Mouse (Mus musculus) CD8-positive naive resting alpha-beta T cell, adult 2 months (primary cell): ENCODE measurements around the gene Pik3r2.
"Not testable (repeated sequence)": the region's sequence is repeated elsewhere in the genome, so short reads cannot be mapped to it uniquely, and the experiment has no call there.

ENCODE experiments used
- DNase-seq, 2 experiments: peaks; one replicate each; pipeline ENCODE4 v3.0.0; 2022; ENCODE audit warnings: low read depth in 2 of 2, low spot score in 2 of 2

Pik3r2 gene

GRCm38 (mm10) chr8:70776496-70777444 lies at the start of gene Pik3r2:
Gene Pik3r2 (minus strand): TSS chr8:70776713.
- DNase-seq: peak; percentile 93 to 97

- no peak for DNase-seq
Measured at GRCm38 (mm10) chr8:70825816-70826215, 49.3 kb upstream of the Pik3r2 start.

- no peak for DNase-seq
Measured at GRCm38 (mm10) chr8:70823802-70824201, 47.3 kb upstream of the Pik3r2 start.

DNA sequence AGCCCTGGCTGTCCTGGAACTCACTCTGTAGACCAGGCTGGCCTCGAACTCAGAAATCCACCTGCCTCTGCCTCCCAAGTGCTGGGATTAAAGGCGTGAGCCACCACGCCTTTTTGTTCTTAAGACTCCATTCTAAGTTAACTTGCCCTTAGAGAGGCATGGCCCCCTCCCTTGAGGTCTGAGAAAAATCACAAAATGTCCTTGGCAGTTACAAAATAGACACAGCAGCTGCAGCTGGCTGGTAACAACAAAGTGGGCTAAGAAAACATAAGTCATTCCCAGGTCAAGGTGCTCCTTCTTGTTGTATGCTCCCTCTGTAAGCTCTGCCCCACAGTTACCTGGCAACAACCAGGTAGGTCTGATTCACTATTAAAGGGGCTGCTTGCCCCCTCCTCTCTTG lies 46.1 kb upstream of the Pik3r2 start:
- not testable (repeated sequence) for DNase-seq

- DNase-seq: no peak
Measured at GRCm38 (mm10) chr8:70821992-70822391, 45.5 kb upstream of the Pik3r2 start.

- peak; percentile 57 to 62 for DNase-seq
Measured at GRCm38 (mm10) chr8:70821399-70821962, 45.0 kb upstream of the Pik3r2 start.

DNA sequence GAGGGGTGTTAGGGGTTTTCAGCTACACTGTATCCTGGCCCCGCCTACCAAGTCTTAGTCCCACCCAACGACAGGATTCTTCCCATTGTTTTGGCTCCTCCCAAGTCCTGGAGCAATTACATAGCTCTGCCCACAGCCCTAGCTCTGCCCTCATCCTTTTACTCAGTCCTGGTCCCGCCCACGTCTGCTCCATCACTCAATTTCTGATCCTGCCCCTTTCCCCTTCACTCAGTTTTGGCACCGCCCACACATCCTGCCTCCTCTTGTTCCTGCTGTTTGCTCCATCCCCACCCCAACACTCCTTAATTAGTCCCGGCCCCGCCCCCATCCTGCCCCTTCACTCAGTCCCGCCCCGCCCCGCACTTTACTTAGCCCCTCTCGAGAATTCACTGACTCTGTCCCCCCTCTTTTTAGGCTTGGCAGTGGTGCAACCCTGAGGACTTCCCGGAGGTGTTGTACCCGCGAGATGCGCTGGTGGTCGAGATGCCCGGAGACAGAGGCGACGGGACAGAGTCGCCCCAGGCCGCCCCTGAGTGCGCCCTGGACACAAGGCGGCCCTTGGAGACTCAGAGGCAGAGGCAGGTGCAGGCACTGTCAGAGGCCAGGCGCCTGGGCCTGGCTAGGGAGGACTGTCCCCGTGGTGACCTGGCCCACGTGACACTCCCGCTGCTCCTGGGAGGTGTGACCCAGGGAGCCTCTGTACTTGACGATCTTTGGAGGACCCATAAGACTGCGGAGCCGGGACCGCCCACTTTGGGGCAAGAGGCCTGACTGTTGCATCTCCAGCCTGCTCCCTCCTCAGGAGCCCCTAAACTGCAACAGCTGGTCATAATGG lies 43.8 kb upstream of the Pik3r2 start:
- no peak for DNase-seq

DNA sequence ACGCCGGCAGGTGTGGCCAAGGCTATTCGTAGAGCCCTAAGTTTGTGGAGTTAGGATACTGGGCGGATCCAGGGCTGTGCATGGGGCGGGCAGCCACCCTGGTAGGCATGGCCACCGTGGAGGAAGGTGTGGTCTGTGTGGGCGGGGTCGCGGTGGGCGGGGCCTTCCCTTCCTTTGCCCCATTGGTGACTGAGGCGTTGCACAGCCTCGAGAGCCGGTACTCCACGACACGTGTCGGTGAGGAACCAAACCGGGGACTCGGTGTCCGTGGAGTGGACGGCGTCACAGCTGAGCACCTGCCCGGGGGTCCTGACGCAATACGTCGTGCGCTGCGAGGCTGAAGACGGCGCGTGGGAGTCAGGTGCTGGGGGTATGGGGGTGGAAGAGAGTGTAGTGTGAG lies 40.2 kb upstream of the Pik3r2 start:
- DNase-seq: no peak

- no peak for DNase-seq
Measured at GRCm38 (mm10) chr8:70812885-70813284, 36.4 kb upstream of the Pik3r2 start.

GRCm38 (mm10) chr8:70812055-70812454 lies 35.5 kb upstream of the Pik3r2 start:
- DNase-seq: no peak

- peak in 1 of 2 experiments; percentile 49 for DNase-seq
Measured at GRCm38 (mm10) chr8:70810962-70811680, 34.6 kb upstream of the Pik3r2 start.

DNA sequence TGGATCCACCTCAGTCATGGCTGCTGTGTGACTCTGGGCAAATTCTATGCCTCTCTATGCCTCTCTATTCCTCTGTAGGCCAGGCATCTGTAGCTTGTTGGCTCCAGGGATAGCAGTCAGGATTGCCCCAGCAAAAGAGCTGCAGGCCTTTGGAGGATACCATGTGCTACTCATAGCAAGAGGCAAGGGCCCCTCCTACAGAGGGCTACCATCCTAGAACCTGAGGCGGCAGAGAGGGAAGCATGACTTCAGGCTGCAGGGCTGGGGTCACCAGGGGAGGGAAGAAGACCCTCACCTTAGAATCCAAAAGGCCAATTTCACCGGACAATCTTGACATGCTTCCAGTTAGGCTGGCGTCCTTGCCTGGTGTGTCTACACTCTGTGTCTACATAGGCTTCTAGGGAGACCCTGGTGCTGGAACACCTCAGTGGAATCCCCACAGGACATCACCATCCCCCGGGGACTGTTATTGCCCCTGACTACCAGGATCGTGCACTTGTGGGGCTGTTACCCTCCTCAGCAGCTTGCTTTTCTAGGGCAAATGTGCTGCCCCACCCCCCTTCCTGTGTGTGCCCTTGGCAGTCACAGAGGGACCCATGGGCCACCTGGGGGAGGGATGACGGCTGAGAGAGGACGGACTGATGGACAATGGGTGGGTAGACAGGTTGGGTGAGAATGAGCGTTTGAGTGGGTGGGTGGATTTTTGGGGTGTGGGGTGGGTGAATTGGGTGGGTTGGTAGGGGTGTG lies 32.6 kb upstream of the Pik3r2 start:
- no peak for DNase-seq

- no peak for DNase-seq
Measured at GRCm38 (mm10) chr8:70808239-70808638, 31.7 kb upstream of the Pik3r2 start, which contains the start of gene Il12rb1. Gene Il12rb1 (plus strand): TSS chr8:70808449.

GRCm38 (mm10) chr8:70807304-70807703 lies 30.8 kb upstream of the Pik3r2 start:
- no peak for DNase-seq

- peak; percentile 32 to 54 for DNase-seq
Measured at GRCm38 (mm10) chr8:70806541-70806940, 30.0 kb upstream of the Pik3r2 start.

DNA sequence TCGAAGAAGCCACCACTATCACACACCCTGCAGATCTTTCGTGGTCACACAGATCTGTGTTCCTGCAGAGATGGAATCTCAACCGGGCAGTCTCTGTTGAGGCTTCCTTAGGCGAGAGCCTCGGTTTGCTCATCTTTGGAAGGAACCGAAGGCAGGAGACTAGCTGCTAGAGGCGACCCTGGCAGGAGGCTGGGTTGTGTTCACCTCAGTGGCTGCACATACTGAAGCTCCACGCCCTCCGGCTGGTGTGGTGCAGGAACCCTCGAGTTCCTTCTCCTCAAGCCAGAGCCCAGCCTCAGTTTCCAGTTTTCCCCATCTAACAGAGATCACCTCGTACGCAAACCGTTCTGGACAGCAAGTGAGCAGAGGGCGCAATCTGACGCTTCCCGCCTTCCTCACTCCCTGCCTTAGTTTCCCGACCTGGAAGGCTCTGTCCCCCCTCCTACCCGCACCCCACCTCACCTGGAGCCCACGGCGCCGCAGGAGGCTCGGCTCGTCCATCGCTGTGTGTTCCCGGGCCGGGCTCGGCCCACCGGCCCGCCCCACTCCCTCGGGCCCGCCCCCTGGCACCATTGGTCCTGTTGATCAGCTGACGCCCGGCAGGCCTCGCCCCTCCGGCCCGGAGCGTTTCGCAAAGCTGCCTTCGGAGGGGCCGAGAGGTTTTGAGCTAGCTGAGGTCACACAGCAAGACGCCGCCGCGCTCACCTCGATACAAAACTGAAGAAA lies 28.1 kb upstream of the Pik3r2 start, which contains the start of gene Mast3:
Gene Mast3, minus strand, starts transcription at position 574 of the 726 bp plus-strand sequence.
- DNase-seq: peak in 1 of 2 experiments; percentile 47

GRCm38 (mm10) chr8:70803761-70804480 lies 27.4 kb upstream of the Pik3r2 start:
- DNase-seq: no peak

- no peak for DNase-seq
Measured at GRCm38 (mm10) chr8:70802786-70803510, 26.4 kb upstream of the Pik3r2 start.
